Mouse (Mus musculus): ENCODE measurements around the gene Tex2. TPM values are rescaled to one million over a fixed set of nuclear protein-coding genes. Genes with fewer than 3 reads are reported as not detected.

Gene Tex2
- polyA plus RNA-seq, 1 experiment from 2014 or later = 29.5 TPM

DNA sequence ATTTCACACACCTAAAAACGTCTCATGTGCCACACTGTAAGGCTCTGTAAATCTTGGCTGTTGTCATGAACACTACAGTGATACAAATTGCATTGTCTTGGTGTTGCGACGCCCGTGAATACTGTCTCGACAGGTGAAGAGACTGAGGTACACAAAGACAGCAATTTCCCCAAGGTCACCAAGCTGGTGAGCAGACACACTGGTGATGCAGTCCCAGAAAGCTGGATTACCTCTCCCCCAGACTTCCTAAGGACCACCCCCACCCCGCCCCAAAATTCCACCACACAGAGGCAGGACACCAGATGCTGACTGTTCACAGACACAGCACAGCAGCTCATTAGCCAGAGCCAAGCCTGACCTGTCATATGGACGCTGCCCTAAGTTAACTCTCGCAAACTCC is 3.5 kb downstream of the Tex2 start:
- Histone ChIP-seq H3K4me3 (ENCODE audit: low read length) (no peak overlapping the region), H3K9me3 (ENCODE audit: control insufficient read depth, low read length) (no peaks in the 10 kb centered on the region), H3K9ac (ENCODE audit: low read depth, low read length) (no peak overlapping the region), H3K4me1 (ENCODE audit: control insufficient read depth, insufficient read depth, low read depth, low read length) (peaks cover 13% of the 10 kb centered on the region), H3K27ac (ENCODE audit: low read depth, low read length) (no peak overlapping the region), H3K36me3 (ENCODE audit: control insufficient read depth, insufficient read depth, low read length) (no peaks in the 10 kb centered on the region), H3K27me3 (replicated peaks; ENCODE audit: control insufficient read depth, insufficient read depth, low read length) (no peaks in the 10 kb centered on the region), H3K4me2 (ENCODE audit: low read length) (no peak overlapping the region)
- no peak for ATAC-seq
- whole genome bisulfite sequencing = 81% methylated on average over 8 of the region's 8 CpGs

- Histone ChIP-seq H3K4me1 (ENCODE audit: control insufficient read depth, insufficient read depth, low read depth, low read length) (peaks cover 10% of the 10 kb centered on the region), H3K9me3 (ENCODE audit: control insufficient read depth, low read length) (0 out of 2 replicates have a peak, but pooled peaks cover 2% of the 10 kb centered on the region), H3K4me3 (ENCODE audit: low read length) (no peak overlapping the region), H3K4me2 (ENCODE audit: low read length) (no peak overlapping the region), H3K27me3 (replicated peaks; ENCODE audit: control insufficient read depth, insufficient read depth, low read length) (no peaks in the 10 kb centered on the region), H3K36me3 (ENCODE audit: control insufficient read depth, insufficient read depth, low read length) (no peaks in the 10 kb centered on the region), H3K27ac (ENCODE audit: low read depth, low read length) (no peak overlapping the region), H3K9ac (ENCODE audit: low read depth, low read length) (no peak overlapping the region)
- WGBS = 75% methylated on average over 6 of the region's 6 CpGs
- ATAC-seq = no peak
Observed at GRCm38 (mm10) chr11:106607316-106607715, 5.9 kb downstream of the Tex2 start.

- Histone ChIP-seq H3K9me3 (ENCODE audit: control insufficient read depth, low read length) (0 out of 2 replicates have a peak, but pooled peaks cover 2% of the 10 kb centered on the region), H3K27ac (ENCODE audit: low read depth, low read length) (no peak overlapping the region), H3K4me1 (ENCODE audit: control insufficient read depth, insufficient read depth, low read depth, low read length) (peaks cover under 1% of the 10 kb centered on the region; the same call in 1 of the 2 replicates), H3K27me3 (replicated peaks; ENCODE audit: control insufficient read depth, insufficient read depth, low read length) (no peaks in the 10 kb centered on the region), H3K4me3 (ENCODE audit: low read length) (no peak overlapping the region), H3K36me3 (ENCODE audit: control insufficient read depth, insufficient read depth, low read length) (no peaks in the 10 kb centered on the region), H3K9ac (ENCODE audit: low read depth, low read length) (no peak overlapping the region), H3K4me2 (ENCODE audit: low read length) (no peak overlapping the region)
- 45% methylated on average over 5 of the region's 5 CpGs for WGBS
- ATAC-seq = no peak
Observed at GRCm38 (mm10) chr11:106606042-106606441, 7.2 kb downstream of the Tex2 start.

- no peaks in the 10 kb centered on the region for H3K27me3 ChIP-seq (replicated peaks; ENCODE audit: control insufficient read depth, insufficient read depth, low read length)
- H3K9ac ChIP-seq (ENCODE audit: low read depth, low read length) = no peak overlapping the region
- peaks cover 8% of the 10 kb centered on the region; the same call in 1 of the 2 replicates for H3K4me1 ChIP-seq (ENCODE audit: control insufficient read depth, insufficient read depth, low read depth, low read length)
- no peaks in the 10 kb centered on the region for H3K36me3 ChIP-seq (ENCODE audit: control insufficient read depth, insufficient read depth, low read length)
- H3K9me3 ChIP-seq (ENCODE audit: control insufficient read depth, low read length) = 0 out of 2 replicates have a peak, but pooled peaks cover 2% of the 10 kb centered on the region
- ATAC-seq = no peak
- H3K4me3 ChIP-seq (ENCODE audit: low read length) = no peak overlapping the region
- H3K4me2 ChIP-seq (ENCODE audit: low read length) = no peak overlapping the region
- 95% methylated on average over 11 of the region's 11 CpGs for WGBS
- H3K27ac ChIP-seq (ENCODE audit: low read depth, low read length) = no peak overlapping the region
Observed at GRCm38 (mm10) chr11:106603230-106603629, 10.0 kb downstream of the Tex2 start.

DNA sequence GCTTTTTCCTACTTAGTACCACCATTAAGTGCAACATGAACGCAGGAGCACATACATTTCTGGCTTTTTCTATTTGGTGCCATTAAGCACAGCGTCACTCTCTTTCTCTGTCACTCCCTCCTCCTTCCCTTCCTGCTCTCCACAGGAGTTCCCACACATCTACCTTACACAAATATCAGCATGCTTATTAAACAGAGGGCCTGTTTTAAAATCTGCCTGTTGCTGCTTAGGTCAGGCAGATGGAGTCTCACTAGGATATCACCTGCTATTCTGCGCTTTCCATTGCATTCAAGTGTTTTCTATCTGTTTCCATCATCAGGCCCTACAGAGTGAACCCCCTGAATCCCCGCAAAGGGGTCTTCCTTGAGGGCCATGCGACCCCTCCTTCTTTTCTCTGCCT is 13.1 kb downstream of the Tex2 start:
- no peak overlapping the region for H3K4me2 ChIP-seq (ENCODE audit: low read length)
- no peaks in the 10 kb centered on the region for H3K36me3 ChIP-seq (ENCODE audit: control insufficient read depth, insufficient read depth, low read length)
- H3K4me3 ChIP-seq (ENCODE audit: low read length) = no peak overlapping the region
- no peak overlapping the region for H3K27ac ChIP-seq (ENCODE audit: low read depth, low read length)
- no peaks in the 10 kb centered on the region for H3K27me3 ChIP-seq (replicated peaks; ENCODE audit: control insufficient read depth, insufficient read depth, low read length)
- 73% methylated on average over 5 of the region's 5 CpGs for WGBS
- H3K4me1 ChIP-seq (ENCODE audit: control insufficient read depth, insufficient read depth, low read depth, low read length) = peaks cover 8% of the 10 kb centered on the region; the same call in 1 of the 2 replicates
- no peak for ATAC-seq
- H3K9ac ChIP-seq (ENCODE audit: low read depth, low read length) = no peak overlapping the region
- H3K9me3 ChIP-seq (ENCODE audit: control insufficient read depth, low read length) = 0 out of 2 replicates have a peak, but pooled peaks cover 2% of the 10 kb centered on the region

DNA sequence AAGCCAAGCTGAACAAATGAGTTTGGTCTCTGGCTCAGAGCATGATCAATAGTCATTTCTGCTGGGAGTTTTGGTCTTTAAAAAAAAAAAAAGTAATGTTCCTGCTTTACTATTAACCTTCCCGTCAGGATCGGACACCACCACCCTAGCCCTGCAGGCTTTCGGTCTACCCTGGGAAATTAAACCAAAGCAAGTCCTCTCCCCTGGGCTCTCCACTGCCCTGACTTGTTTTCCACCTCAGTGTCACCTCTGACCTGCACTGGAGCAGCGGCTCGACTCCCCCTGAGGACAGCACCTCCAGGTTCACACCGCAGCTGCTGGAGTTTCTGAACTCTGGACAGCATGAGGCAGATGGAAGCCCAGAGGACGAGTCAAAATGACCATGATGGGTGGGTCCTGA is 13.9 kb downstream of the Tex2 start:
- Histone ChIP-seq H3K4me3 (ENCODE audit: low read length) (no peak overlapping the region), H3K36me3 (ENCODE audit: control insufficient read depth, insufficient read depth, low read length) (no peaks in the 10 kb centered on the region), H3K9ac (ENCODE audit: low read depth, low read length) (no peak overlapping the region), H3K27ac (ENCODE audit: low read depth, low read length) (no peak overlapping the region), H3K9me3 (ENCODE audit: control insufficient read depth, low read length) (no peaks in the 10 kb centered on the region), H3K4me2 (ENCODE audit: low read length) (no peak overlapping the region), H3K27me3 (replicated peaks; ENCODE audit: control insufficient read depth, insufficient read depth, low read length) (no peaks in the 10 kb centered on the region), H3K4me1 (ENCODE audit: control insufficient read depth, insufficient read depth, low read depth, low read length) (peaks cover 8% of the 10 kb centered on the region; the same call in 1 of the 2 replicates)
- no peak; the same call in 1 of the 2 replicates for ATAC-seq
- 67% methylated on average over 7 of the region's 7 CpGs for WGBS

DNA sequence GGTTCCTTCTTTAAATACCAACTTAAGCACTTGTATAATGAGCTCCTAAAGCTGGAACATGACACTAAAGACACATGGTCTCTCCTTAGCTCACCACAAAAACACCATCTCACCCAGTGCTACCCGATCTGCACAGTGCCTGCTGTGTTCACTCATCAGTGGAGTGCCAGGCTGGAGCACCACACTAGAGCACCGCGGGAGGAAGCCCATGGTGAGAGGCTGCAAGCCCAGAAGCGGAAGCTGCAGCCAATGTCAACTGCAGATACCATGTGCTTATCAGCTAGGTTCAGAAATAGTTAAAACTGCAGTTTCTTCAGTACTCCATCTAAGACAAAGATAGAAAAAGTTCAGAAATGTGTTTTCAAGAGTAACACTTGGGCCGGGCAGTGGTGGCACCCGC is 14.9 kb downstream of the Tex2 start:
- WGBS = 79% methylated on average over 6 of the region's 6 CpGs
- no peak overlapping the region for H3K4me2 ChIP-seq (ENCODE audit: low read length)
- H3K27me3 ChIP-seq (replicated peaks; ENCODE audit: control insufficient read depth, insufficient read depth, low read length) = no peaks in the 10 kb centered on the region
- H3K4me1 ChIP-seq (ENCODE audit: control insufficient read depth, insufficient read depth, low read depth, low read length) = peaks cover 8% of the 10 kb centered on the region; the same call in 1 of the 2 replicates
- H3K9me3 ChIP-seq (ENCODE audit: control insufficient read depth, low read length) = no peaks in the 10 kb centered on the region
- H3K9ac ChIP-seq (ENCODE audit: low read depth, low read length) = no peak overlapping the region
- no peak overlapping the region for H3K27ac ChIP-seq (ENCODE audit: low read depth, low read length)
- ATAC-seq = no peak
- no peaks in the 10 kb centered on the region; the same call in 1 of the 2 replicates for H3K36me3 ChIP-seq (ENCODE audit: control insufficient read depth, insufficient read depth, low read length)
- H3K4me3 ChIP-seq (ENCODE audit: low read length) = no peak overlapping the region

DNA sequence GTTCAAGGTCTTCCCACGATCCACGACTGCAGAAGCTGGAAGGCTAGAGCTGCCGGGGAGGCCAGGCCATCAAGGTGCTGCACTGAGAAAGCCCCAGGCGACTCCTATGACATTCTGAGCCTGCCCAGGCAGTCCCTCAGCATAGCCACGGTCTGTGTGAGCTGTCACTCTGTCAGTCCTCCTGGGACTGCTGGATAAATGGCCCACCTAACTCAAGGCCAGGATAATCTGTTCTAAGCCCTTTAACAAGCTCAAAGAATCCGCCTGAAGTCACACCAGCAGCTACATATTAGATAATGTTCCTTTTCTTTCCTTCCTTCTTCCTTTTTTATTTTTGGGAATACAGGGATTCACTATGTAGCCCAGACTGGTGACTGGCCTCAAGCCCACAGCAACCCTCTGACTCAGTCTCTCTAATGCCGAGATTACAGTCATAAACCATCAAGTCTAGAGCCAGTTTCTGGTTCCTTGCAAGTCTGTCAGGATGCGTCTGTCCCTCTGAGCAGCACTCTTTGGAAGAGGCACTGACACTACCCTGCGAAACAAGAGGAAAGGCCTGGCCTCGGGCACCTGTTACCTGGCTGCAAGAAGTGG is 15.4 kb downstream of the Tex2 start:
- Histone ChIP-seq H3K36me3 (ENCODE audit: control insufficient read depth, insufficient read depth, low read length) (no peaks in the 10 kb centered on the region; the same call in 1 of the 2 replicates), H3K9ac (ENCODE audit: low read depth, low read length) (no peak overlapping the region), H3K9me3 (ENCODE audit: control insufficient read depth, low read length) (no peaks in the 10 kb centered on the region), H3K4me3 (ENCODE audit: low read length) (no peak overlapping the region), H3K27ac (ENCODE audit: low read depth, low read length) (no peak overlapping the region), H3K27me3 (replicated peaks; ENCODE audit: control insufficient read depth, insufficient read depth, low read length) (no peaks in the 10 kb centered on the region), H3K4me2 (ENCODE audit: low read length) (no peak overlapping the region), H3K4me1 (ENCODE audit: control insufficient read depth, insufficient read depth, low read depth, low read length) (peaks cover 8% of the 10 kb centered on the region; the same call in 1 of the 2 replicates)
- no peak for ATAC-seq
- WGBS = 76% methylated on average over 10 of the region's 10 CpGs

GRCm38 (mm10) chr11:106591183-106591582 is 22.0 kb downstream of the Tex2 start:
- ATAC-seq = no peak
- H3K36me3 ChIP-seq (ENCODE audit: control insufficient read depth, insufficient read depth, low read length) = no peaks in the 10 kb centered on the region; the same call in 1 of the 2 replicates
- no peaks in the 10 kb centered on the region for H3K27me3 ChIP-seq (replicated peaks; ENCODE audit: control insufficient read depth, insufficient read depth, low read length)
- no peaks in the 10 kb centered on the region for H3K4me1 ChIP-seq (ENCODE audit: control insufficient read depth, insufficient read depth, low read depth, low read length)
- no peaks in the 10 kb centered on the region for H3K9me3 ChIP-seq (ENCODE audit: control insufficient read depth, low read length)
- no peak overlapping the region for H3K27ac ChIP-seq (ENCODE audit: low read depth, low read length)
- H3K4me3 ChIP-seq (ENCODE audit: low read length) = no peak overlapping the region
- H3K9ac ChIP-seq (ENCODE audit: low read depth, low read length) = no peak overlapping the region
- H3K4me2 ChIP-seq (ENCODE audit: low read length) = no peak overlapping the region
- WGBS = 89% methylated on average over 11 of the region's 11 CpGs
